Mouse (Mus musculus) thymus, adult 2 months (tissue): ENCODE data around the gene Carns1.

Experiments used
- CTCF ChIP-seq: fragments of 200-500 bp; IDR thresholded peaks from 2 replicates; pipeline ENCODE4 v1.5.1; 2012; ENCODE audit warnings: mild to moderate bottlenecking, control low read depth, low read length, moderate library complexity, borderline replicate concordance; ENCODE audit not compliant: control insufficient read depth, poor library complexity, insufficient read depth; ENCODE audit errors: extremely low read depth
- POLR2A ChIP-seq: fragments of 200-500 bp; IDR thresholded peaks from 2 replicates; pipeline ENCODE4 v1.6.1; 2012; ENCODE audit warnings: mild to moderate bottlenecking, low read length, control low read depth, moderate library complexity; ENCODE audit not compliant: control insufficient read depth, poor library complexity, insufficient read depth; ENCODE audit errors: extremely low read depth

DNA sequence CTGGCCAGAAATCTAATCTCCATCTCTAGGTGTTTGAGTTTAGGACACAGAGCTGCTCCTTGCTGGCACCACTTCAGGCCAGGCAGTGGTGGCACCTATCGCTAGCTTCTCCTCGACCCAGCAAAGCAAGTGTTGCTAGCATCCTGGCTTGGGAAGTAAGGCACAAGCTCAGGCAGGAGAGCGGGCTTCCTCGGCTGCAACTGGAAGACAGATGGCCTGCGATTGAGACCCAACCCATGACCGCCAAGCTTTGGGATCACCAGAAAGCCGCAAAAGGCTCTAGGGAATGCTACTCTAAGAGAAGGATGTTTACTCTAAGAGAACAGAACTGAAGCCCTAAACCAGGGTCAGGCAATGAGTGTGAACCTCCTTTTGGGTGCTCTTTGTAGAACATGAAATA lies 45.8 kb downstream of the Carns1 start:
- TF ChIP-seq CTCF (no peak), POLR2A (no peak)
